Mouse (Mus musculus) hindbrain, embryonic 13.5 days (tissue): ENCODE data around the gene Dock2. TPM values are rescaled to one million over a fixed set of nuclear protein-coding genes. Genes with fewer than 3 reads are reported as not detected.
A peak's percentile ranks its signal among the peaks of the same experiment; 100 is the strongest.

Experiments used
- ATAC-seq: fragments of 200-750 bp; cut with Nextera tagmentation; 2 replicates; pipeline ENCODE4 v1.8.0; 2017; ENCODE audit warnings: moderate TSS enrichment; ENCODE audit not compliant: low FRiP score
- H3K27ac ChIP-seq: fragments of 300-500 bp; sonication (generic); 2 replicates; pipeline ENCODE4 v1.5.1; 2015; ENCODE audit warnings: inconsistent platforms, mild to moderate bottlenecking, moderate library complexity
- H3K27me3 ChIP-seq: fragments of 300-500 bp; sonication (generic); 2 replicates; pipeline ENCODE4 v1.6.1; 2015; ENCODE audit warnings: mild to moderate bottlenecking, inconsistent platforms
- H3K36me3 ChIP-seq: fragments of 300-500 bp; sonication (generic); 2 replicates; pipeline ENCODE4 v1.6.1; 2015; ENCODE audit warnings: mild to moderate bottlenecking, inconsistent platforms
- H3K4me1 ChIP-seq: fragments of 300-500 bp; sonication (generic); replicated peaks from 2 replicates; pipeline ENCODE4 v1.6.1; 2015; ENCODE audit warnings: inconsistent platforms
- H3K4me2 ChIP-seq: fragments of 300-500 bp; sonication (generic); 2 replicates; pipeline ENCODE4 v1.6.1; 2015; ENCODE audit warnings: inconsistent platforms, mild to moderate bottlenecking, moderate library complexity
- H3K4me3 ChIP-seq: fragments of 300-500 bp; sonication (generic); 2 replicates; pipeline ENCODE4 v1.5.1; 2015; ENCODE audit warnings: mild to moderate bottlenecking, inconsistent platforms
- H3K9ac ChIP-seq: fragments of 300-500 bp; sonication (generic); 2 replicates; pipeline ENCODE4 v1.6.1; 2015; ENCODE audit warnings: mild to moderate bottlenecking, inconsistent platforms
- H3K9me3 ChIP-seq: fragments of 300-500 bp; sonication (generic); 2 replicates; pipeline ENCODE4 v1.6.1; 2016; ENCODE audit warnings: inconsistent platforms
- WGBS: fragments of 180-500 bp; shearing (Covaris S2); methylation state at CpG from one replicate; pipeline ENCODE4 v1.1.7; 2015; 5-methylcytosine and 5-hydroxymethylcytosine counted together
- polyA plus RNA-seq: library from polyadenylated mRNA; unstranded; fragments of >200 nt; fragmentation: Nextera tagmentation; extraction: Ambion mirVana; gene quantifications from 2 replicates; pipeline ENCODE4 v1.2.1, GENCODE M21; 2015

Gene Dock2
- polyA plus RNA-seq, 1 experiment from 2014 or later = 0.93 TPM

GRCm38 (mm10) chr11:34515301-34515700 lies 268.4 kb downstream of the Dock2 start:
- H3K36me3 ChIP-seq = no peaks in the 10 kb centered on the region
- H3K4me3 ChIP-seq = no peak overlapping the region
- 57% methylated on average over 4 of the region's 4 CpGs for WGBS
- no peak for ATAC-seq
- H3K9me3 ChIP-seq = no peaks in the 10 kb centered on the region
- H3K27me3 ChIP-seq = no peaks in the 10 kb centered on the region
- H3K4me1 ChIP-seq = peaks cover 4% of the 10 kb centered on the region; the same call in 1 of the 2 replicates
- H3K27ac ChIP-seq = no peak overlapping the region
- H3K4me2 ChIP-seq = no peak overlapping the region
- no peak overlapping the region for H3K9ac ChIP-seq

- Histone ChIP-seq H3K4me1 (no peaks in the 10 kb centered on the region), H3K36me3 (no peaks in the 10 kb centered on the region), H3K27me3 (no peaks in the 10 kb centered on the region), H3K9ac (no peak overlapping the region), H3K27ac (no peak overlapping the region), H3K4me2 (no peak overlapping the region), H3K4me3 (no peak overlapping the region), H3K9me3 (no peaks in the 10 kb centered on the region)
- ATAC-seq = no peak
- WGBS = 92% methylated on average over 1 of the region's 1 CpGs
Observed at GRCm38 (mm10) chr11:34506390-34506789, 277.3 kb downstream of the Dock2 start.

GRCm38 (mm10) chr11:34499663-34500062 lies 284.0 kb downstream of the Dock2 start:
- Histone ChIP-seq H3K4me1 (no peaks in the 10 kb centered on the region), H3K9me3 (no peaks in the 10 kb centered on the region), H3K36me3 (no peaks in the 10 kb centered on the region), H3K4me2 (no peak overlapping the region), H3K4me3 (no peak overlapping the region), H3K27me3 (no peaks in the 10 kb centered on the region), H3K9ac (no peak overlapping the region), H3K27ac (no peak overlapping the region)
- no peak for ATAC-seq
- WGBS = 87% methylated on average over 1 of the region's 1 CpGs

GRCm38 (mm10) chr11:34494682-34495081 lies 289.0 kb downstream of the Dock2 start:
- Histone ChIP-seq H3K9me3 (0 out of 2 replicates have a peak, but pooled peaks cover 8% of the 10 kb centered on the region), H3K4me1 (no peaks in the 10 kb centered on the region), H3K4me3 (no peak overlapping the region), H3K27ac (no peak overlapping the region), H3K4me2 (no peak overlapping the region), H3K27me3 (no peaks in the 10 kb centered on the region), H3K9ac (no peak overlapping the region), H3K36me3 (no peaks in the 10 kb centered on the region)
- 58% methylated on average over 4 of the region's 4 CpGs for WGBS
- ATAC-seq = no peak

GRCm38 (mm10) chr11:34492986-34493385 lies 290.7 kb downstream of the Dock2 start:
- no peaks in the 10 kb centered on the region for H3K36me3 ChIP-seq
- no peak overlapping the region for H3K27ac ChIP-seq
- no peak overlapping the region for H3K4me3 ChIP-seq
- H3K9ac ChIP-seq = no peak overlapping the region
- no peaks in the 10 kb centered on the region for H3K27me3 ChIP-seq
- H3K4me1 ChIP-seq = no peaks in the 10 kb centered on the region
- 94% methylated on average over 3 of the region's 3 CpGs for WGBS
- no peak overlapping the region for H3K4me2 ChIP-seq
- no peak for ATAC-seq
- H3K9me3 ChIP-seq = 0 out of 2 replicates have a peak, but pooled peaks cover 8% of the 10 kb centered on the region

GRCm38 (mm10) chr11:34492223-34492622 lies 291.5 kb downstream of the Dock2 start:
- ATAC-seq = no peak
- 0 out of 2 replicates have a peak, but pooled peaks cover 8% of the 10 kb centered on the region for H3K9me3 ChIP-seq
- no peaks in the 10 kb centered on the region for H3K36me3 ChIP-seq
- no peaks in the 10 kb centered on the region for H3K4me1 ChIP-seq
- H3K27ac ChIP-seq = no peak overlapping the region
- H3K4me3 ChIP-seq = no peak overlapping the region
- WGBS = 90% methylated on average over 2 of the region's 2 CpGs
- no peaks in the 10 kb centered on the region for H3K27me3 ChIP-seq
- H3K4me2 ChIP-seq = no peak overlapping the region
- no peak overlapping the region for H3K9ac ChIP-seq

GRCm38 (mm10) chr11:34489548-34489947 lies 294.1 kb downstream of the Dock2 start:
- no peak overlapping the region for H3K27ac ChIP-seq
- no peaks in the 10 kb centered on the region for H3K4me1 ChIP-seq
- no peaks in the 10 kb centered on the region for H3K27me3 ChIP-seq
- WGBS = 87% methylated on average over 6 of the region's 6 CpGs
- H3K4me2 ChIP-seq = no peak overlapping the region
- no peak overlapping the region for H3K9ac ChIP-seq
- H3K36me3 ChIP-seq = no peaks in the 10 kb centered on the region
- no peak for ATAC-seq
- H3K9me3 ChIP-seq = peaks cover 8% of the 10 kb centered on the region; the same call in 1 of the 2 replicates
- H3K4me3 ChIP-seq = no peak overlapping the region

GRCm38 (mm10) chr11:34479301-34479700 lies 304.4 kb downstream of the Dock2 start:
- Histone ChIP-seq H3K4me3 (no peak overlapping the region), H3K27me3 (no peaks in the 10 kb centered on the region), H3K4me1 (0 out of 2 replicates have a peak, but pooled peaks cover 4% of the 10 kb centered on the region), H3K9me3 (no peaks in the 10 kb centered on the region), H3K9ac (no peak overlapping the region), H3K27ac (no peak overlapping the region), H3K36me3 (no peaks in the 10 kb centered on the region), H3K4me2 (no peak overlapping the region)
- 78% methylated on average over 5 of the region's 5 CpGs for WGBS
- no peak for ATAC-seq

- 70% methylated on average over 2 of the region's 2 CpGs for WGBS
- Histone ChIP-seq H3K4me1 (peaks cover 10% of the 10 kb centered on the region; the same call in 1 of the 2 replicates), H3K27ac (no peak overlapping the region), H3K4me2 (no peak overlapping the region), H3K36me3 (no peaks in the 10 kb centered on the region), H3K9ac (no peak overlapping the region), H3K4me3 (no peak overlapping the region), H3K9me3 (no peaks in the 10 kb centered on the region), H3K27me3 (no peaks in the 10 kb centered on the region)
- no peak for ATAC-seq
Observed at GRCm38 (mm10) chr11:34469792-34470191, 313.9 kb downstream of the Dock2 start.

GRCm38 (mm10) chr11:34468571-34468970 lies 315.1 kb downstream of the Dock2 start:
- Histone ChIP-seq H3K27ac (peak overlapping the region; percentile 6; the same call in 1 of the 2 replicates), H3K4me3 (no peak overlapping the region), H3K27me3 (no peaks in the 10 kb centered on the region), H3K4me2 (no peak overlapping the region), H3K9ac (no peak overlapping the region), H3K36me3 (no peaks in the 10 kb centered on the region), H3K9me3 (no peaks in the 10 kb centered on the region), H3K4me1 (peaks cover 10% of the 10 kb centered on the region; the same call in 1 of the 2 replicates)
- 40% methylated on average over 3 of the region's 3 CpGs for WGBS
- ATAC-seq = 0 out of 2 replicates have a peak, but pooled peaks have one; percentile 32

- peaks cover 10% of the 10 kb centered on the region; the same call in 1 of the 2 replicates for H3K4me1 ChIP-seq
- H3K9ac ChIP-seq = no peak overlapping the region
- H3K4me2 ChIP-seq = no peak overlapping the region
- H3K27me3 ChIP-seq = no peaks in the 10 kb centered on the region
- no peak overlapping the region for H3K4me3 ChIP-seq
- H3K36me3 ChIP-seq = no peaks in the 10 kb centered on the region
- WGBS = 59% methylated on average over 1 of the region's 1 CpGs
- no peaks in the 10 kb centered on the region for H3K9me3 ChIP-seq
- H3K27ac ChIP-seq = no peak overlapping the region
- ATAC-seq = no peak
Observed at GRCm38 (mm10) chr11:34467056-34467455, 316.6 kb downstream of the Dock2 start.

GRCm38 (mm10) chr11:34449944-34450343 lies 333.7 kb downstream of the Dock2 start:
- 82% methylated on average over 4 of the region's 4 CpGs for WGBS
- no peak overlapping the region for H3K27ac ChIP-seq
- no peaks in the 10 kb centered on the region for H3K9me3 ChIP-seq

GRCm38 (mm10) chr11:34447891-34448290 lies 335.8 kb downstream of the Dock2 start:
- WGBS = 50% methylated on average over 4 of the region's 4 CpGs
- Histone ChIP-seq H3K9me3 (no peaks in the 10 kb centered on the region), H3K9ac (no peak overlapping the region), H3K36me3 (no peaks in the 10 kb centered on the region), H3K4me1 (no peaks in the 10 kb centered on the region), H3K4me3 (no peak overlapping the region), H3K27ac (no peak overlapping the region), H3K27me3 (no peaks in the 10 kb centered on the region), H3K4me2 (no peak overlapping the region)
- ATAC-seq = no peak

More at GRCm38 (mm10) chr11:34449944-34450343, 333.7 kb downstream of the Dock2 start:
- Histone ChIP-seq H3K4me2 (no peak overlapping the region), H3K27me3 (no peaks in the 10 kb centered on the region), H3K4me1 (no peaks in the 10 kb centered on the region), H3K9ac (no peak overlapping the region), H3K36me3 (no peaks in the 10 kb centered on the region), H3K4me3 (no peak overlapping the region)
- no peak for ATAC-seq
